Comparison of ENCODE assay signal across 19 mouse cellular contexts in genomic region chr16:94345733-94346132, GRCm38 (mm10). TPM values are rescaled to one million over a fixed set of nuclear protein-coding genes. Genes with fewer than 3 reads are reported as not detected.
"Had no signal": no experiment of that assay in that cellular context is flagged by ENCODE, and none has a peak within 500 bp of the region (broad histone marks: within the 10 kb centered on the region; RNA-seq: fewer than 3 reads in every experiment).

No protein-coding gene starts in this region.

- H3K4me2 ChIP-seq: lung, embryonic 15.5 days; midbrain, embryonic 11.5 days; midbrain, embryonic 13.5 days; midbrain, embryonic 15.5 days; neural tube, embryonic 12.5 days; stomach, embryonic 15.5 days had no signal

- H3K27ac ChIP-seq: lung, embryonic 15.5 days; macrophage; midbrain, embryonic 13.5 days; midbrain, embryonic 15.5 days; neural tube, embryonic 12.5 days; stomach, embryonic 15.5 days; stomach, postnatal 0 days had no signal

- H3K36me3 ChIP-seq: lung, embryonic 15.5 days; midbrain, embryonic 13.5 days; midbrain, embryonic 15.5 days; neural tube, embryonic 12.5 days; stomach, embryonic 15.5 days had no signal

- H3K4me3 ChIP-seq: lung, embryonic 15.5 days; megakaryocyte, embryonic 14.5 days; midbrain, embryonic 13.5 days; midbrain, embryonic 15.5 days; neural tube, embryonic 12.5 days; stomach, embryonic 15.5 days had no signal

- H3K27me3 ChIP-seq: lung, embryonic 15.5 days; midbrain, embryonic 13.5 days; midbrain, embryonic 15.5 days; neural tube, embryonic 12.5 days; stomach, embryonic 15.5 days had no signal

- H3K9ac ChIP-seq: liver, postnatal 0 days; lung, embryonic 15.5 days; midbrain, embryonic 13.5 days; midbrain, embryonic 15.5 days; neural tube, embryonic 12.5 days; stomach, embryonic 15.5 days had no signal

- H3K9me3 ChIP-seq: lung, embryonic 15.5 days; megakaryocyte, embryonic 14.5 days; midbrain, embryonic 13.5 days; midbrain, embryonic 15.5 days; neural tube, embryonic 12.5 days; stomach, embryonic 15.5 days had no signal

- DNase-seq: liver, postnatal 0 days; lung, adult 2 months; lung, postnatal 14 days; lung, postnatal 36 days; right cerebral cortex, postnatal 14 days; thymus, postnatal 14 days; thymus, postnatal 4 days had no signal

- H3K4me1 ChIP-seq: lung, embryonic 15.5 days; neural tube, embryonic 12.5 days; stomach, embryonic 15.5 days had no signal

RNA-seq across cellular contexts. Expression of gene Ripply3, which starts 17.5 kb away (rescaled TPM):
- total RNA-seq: midbrain, postnatal 0 days; monocyte, adult 5-6 weeks; neutrophil, adult 5-6 weeks had no signal
- polyA plus RNA-seq: macrophage had no signal
